Mouse (Mus musculus): ENCODE results near the gene Sumf1. TPM values are rescaled to one million over a fixed set of nuclear protein-coding genes. Genes with fewer than 3 reads are reported as not detected.

The Sumf1 gene
- polyA plus RNA-seq (2016; fragmentation: Nextera tagmentation; extraction: Ambion mirVana): 12.2 and 12.5 TPM in 2 replicates

DNA sequence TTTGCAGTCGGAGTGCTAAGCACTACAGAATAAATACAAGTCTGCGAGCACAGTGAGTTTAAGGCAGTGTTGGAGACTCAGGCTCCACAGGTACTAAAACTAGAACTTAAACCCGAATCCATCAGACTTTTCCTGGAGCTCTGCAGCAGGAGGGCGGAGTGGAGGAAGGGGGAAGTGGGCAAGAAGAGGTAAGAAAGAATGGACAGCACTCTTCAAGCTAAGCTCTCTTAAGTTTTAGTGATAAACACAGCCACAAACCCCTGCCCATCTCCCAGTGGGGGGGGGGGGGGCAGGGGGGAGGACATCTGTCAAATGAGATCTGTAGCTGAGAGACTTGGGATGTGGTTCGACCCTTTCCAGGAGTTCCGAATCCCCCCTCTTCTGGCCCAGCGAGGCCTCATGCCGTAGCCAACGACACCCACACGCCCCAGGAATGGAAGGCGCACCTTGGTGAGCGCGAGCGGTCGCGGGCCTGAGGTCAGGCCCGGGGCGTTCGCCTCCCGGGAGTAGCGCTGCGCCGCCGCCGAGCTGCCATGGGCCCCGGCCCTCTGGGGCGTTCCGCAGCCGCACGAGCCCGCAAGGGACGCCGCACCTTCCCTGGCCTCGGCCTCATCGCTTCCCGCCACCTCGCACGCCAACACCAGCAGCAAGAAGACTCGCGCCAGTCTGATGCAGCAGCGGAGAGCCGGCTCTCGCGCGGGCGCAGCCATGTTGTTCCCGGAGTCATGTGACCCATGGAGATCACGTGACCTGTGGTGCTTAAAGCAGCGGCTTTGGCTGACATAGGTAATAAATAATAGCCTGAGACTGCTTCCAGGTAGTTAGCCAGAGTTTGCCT is at the start of gene Sumf1:
Sumf1 (minus strand) TSS at position 736 of the 838 bp plus-strand sequence.
- H3K27ac ChIP-seq (replicated peaks): peak within 1 kb of the TSS; percentile 87
- peaks cover 11% of the 10 kb centered on the region for H3K4me1 ChIP-seq
- 5% methylated on average over 49 of the region's 49 CpGs for WGBS
- DNase-seq (ENCODE audit: low spot score): peak; percentile 92
- no peaks in the 10 kb centered on the region for H3K9me3 ChIP-seq
- H3K36me3 ChIP-seq (replicated peaks): no peaks in the 10 kb centered on the region
- H3K27me3 ChIP-seq (replicated peaks; ENCODE audit: low read depth, poor library complexity, severe bottlenecking): peaks cover under 1% of the 10 kb centered on the region
- H3K4me3 ChIP-seq: peak within 1 kb of the TSS; percentile 90

DNA sequence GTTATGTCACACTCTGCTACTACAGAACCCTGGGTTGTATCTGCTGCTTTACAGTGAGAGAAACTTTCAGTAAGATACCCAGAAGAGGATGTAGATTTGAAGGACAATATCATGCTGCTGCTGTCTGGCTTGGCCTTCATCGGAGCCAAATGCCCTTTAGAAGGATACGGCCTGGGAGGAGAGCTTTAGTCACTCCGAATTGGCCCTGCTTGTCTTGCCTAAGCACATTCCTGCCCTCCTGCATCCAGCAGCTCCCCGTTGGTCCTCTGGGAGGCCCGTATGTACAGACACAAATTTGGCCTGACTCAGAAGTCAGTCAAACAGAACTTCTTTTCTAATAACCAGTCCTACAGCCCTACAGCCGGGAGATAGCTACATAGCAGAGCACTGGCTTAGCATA is 49.2 kb upstream of the Sumf1 start:
- Histone ChIP-seq H3K9me3 (no peaks in the 10 kb centered on the region), H3K4me3 (no peak overlapping the region), H3K4me1 (peaks cover 82% of the 10 kb centered on the region), H3K36me3 (replicated peaks) (no peaks in the 10 kb centered on the region), H3K27me3 (replicated peaks; ENCODE audit: low read depth, poor library complexity, severe bottlenecking) (no peaks in the 10 kb centered on the region), H3K27ac (replicated peaks) (peak overlapping the region; percentile 44; the same call in 1 of the 2 replicates)
- 69% methylated on average over 6 of the region's 6 CpGs for WGBS
- DNase-seq (ENCODE audit: low spot score): no peak

DNA sequence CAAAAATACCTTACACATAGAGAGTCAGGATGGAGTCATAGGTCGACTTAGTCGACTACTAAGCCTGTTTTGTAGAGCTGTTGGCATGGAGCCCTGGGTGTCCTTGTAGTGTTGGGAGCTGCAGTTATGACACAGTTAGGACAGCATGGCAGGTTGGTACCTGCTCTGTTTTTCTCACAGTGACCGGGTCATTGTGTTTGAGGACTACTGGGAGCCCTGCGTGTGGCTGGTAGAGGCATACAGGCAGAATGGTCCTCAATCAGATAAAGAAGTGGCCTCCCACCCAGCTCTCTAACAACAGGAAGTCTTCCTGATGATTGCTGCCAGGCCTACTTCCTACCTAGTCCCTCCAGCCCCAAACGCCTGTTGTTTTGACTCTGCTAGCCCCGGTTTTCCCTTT is 47.7 kb upstream of the Sumf1 start:
- Histone ChIP-seq H3K27ac (replicated peaks) (peak overlapping the region; percentile 45; the same call in 1 of the 2 replicates), H3K4me3 (no peak overlapping the region), H3K27me3 (replicated peaks; ENCODE audit: low read depth, poor library complexity, severe bottlenecking) (no peaks in the 10 kb centered on the region), H3K9me3 (no peaks in the 10 kb centered on the region), H3K36me3 (replicated peaks) (no peaks in the 10 kb centered on the region), H3K4me1 (peaks cover 77% of the 10 kb centered on the region)
- WGBS: 44% methylated on average over 6 of the region's 6 CpGs
- DNase-seq (ENCODE audit: low spot score): peak; percentile 52

DNA sequence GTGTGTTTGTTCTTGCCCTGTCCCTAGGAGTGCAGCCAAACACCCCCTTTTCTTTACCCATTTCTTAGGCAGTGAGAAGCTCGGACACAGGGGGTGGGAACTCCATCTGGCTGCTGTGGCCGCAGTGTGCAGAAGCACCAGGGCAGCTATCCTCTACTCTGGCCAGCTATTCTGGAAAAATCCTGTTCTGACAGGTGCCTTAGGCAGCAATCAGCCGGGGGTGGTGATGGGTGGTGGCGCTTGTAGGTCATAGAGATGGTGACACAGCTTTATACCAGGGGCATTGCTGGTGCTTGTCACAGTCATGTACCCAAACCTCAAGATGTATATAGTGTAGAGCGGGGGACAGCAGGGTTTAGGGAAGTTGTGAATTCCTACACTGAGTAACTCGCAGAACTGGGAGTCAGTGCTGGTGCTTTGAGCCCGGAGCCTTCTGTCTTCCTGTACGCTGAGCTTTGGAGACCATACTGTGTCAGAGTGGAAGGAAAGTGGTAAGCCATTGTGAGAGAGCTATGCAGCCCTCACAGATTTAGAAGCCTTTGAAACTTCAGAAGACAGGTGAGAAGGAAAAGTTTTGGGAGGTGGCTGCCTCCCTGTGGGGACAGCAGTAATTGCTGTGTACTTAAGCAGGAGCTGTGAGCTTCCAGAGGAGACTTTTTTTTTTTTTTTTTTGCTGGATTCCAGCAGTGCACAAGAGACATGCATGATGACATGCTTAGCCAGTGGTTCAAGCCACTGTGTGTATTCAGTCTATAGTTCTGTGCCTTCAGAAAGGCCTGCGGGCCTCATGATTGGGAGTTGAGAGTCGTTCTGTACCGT is 46.7 kb upstream of the Sumf1 start:
- 71% methylated on average over 11 of the region's 11 CpGs for WGBS

DNA sequence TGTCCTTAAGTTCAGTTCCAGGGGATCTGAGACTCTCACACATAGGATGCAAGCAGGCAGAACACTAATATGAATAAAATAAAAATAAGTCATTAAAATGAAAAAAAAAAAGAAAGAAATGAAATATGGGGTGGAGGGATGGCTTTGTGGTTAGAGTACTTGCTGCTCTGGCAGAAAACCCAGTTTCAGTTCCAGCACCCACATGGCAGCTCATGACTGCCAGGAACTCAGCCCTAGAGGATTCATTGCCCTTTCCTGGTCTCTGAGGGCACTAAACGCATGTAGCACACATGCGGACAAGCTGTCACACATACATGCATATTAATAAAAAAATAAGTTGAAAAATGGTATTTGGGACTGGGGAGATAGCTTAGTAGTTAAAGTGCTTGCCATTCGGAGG is 45.2 kb upstream of the Sumf1 start:
- WGBS: 92% methylated on average over 3 of the region's 3 CpGs
- H3K4me1 ChIP-seq: peaks cover 69% of the 10 kb centered on the region
- no peak for DNase-seq (ENCODE audit: low spot score)

More for the DNA sequence above, 46.7 kb upstream of the Sumf1 start:
- Histone ChIP-seq H3K4me1 (peaks cover 75% of the 10 kb centered on the region), H3K4me3 (no peak overlapping the region), H3K27me3 (replicated peaks; ENCODE audit: low read depth, poor library complexity, severe bottlenecking) (no peaks in the 10 kb centered on the region), H3K36me3 (replicated peaks) (no peaks in the 10 kb centered on the region), H3K9me3 (no peaks in the 10 kb centered on the region), H3K27ac (replicated peaks) (no peak overlapping the region)
- no peak for DNase-seq (ENCODE audit: low spot score)

DNA sequence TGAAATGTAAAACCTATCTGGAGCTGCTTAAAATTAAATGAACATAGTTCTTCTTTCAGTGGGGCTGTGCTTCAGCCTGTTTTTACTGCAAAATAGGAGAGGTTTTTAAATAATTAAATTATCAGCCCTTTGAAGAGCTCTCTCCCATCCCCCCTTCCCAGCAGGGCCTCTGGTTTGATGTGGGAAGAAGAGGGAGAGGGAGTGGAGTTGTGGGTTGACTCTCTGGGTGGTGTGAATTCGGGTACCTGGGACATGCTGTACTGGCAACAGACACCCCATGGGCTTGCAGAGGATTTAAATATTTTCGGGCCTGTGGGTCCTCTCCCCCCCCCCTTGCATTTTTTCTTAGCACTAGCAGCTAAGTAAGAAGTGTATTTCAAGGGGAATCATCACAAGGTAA is 43.2 kb upstream of the Sumf1 start:
- 24% methylated on average over 2 of the region's 2 CpGs for WGBS
- no peaks in the 10 kb centered on the region for H3K36me3 ChIP-seq (replicated peaks)
- no peaks in the 10 kb centered on the region for H3K9me3 ChIP-seq
- H3K4me1 ChIP-seq: peaks cover 61% of the 10 kb centered on the region
- H3K4me3 ChIP-seq: no peak overlapping the region
- no peaks in the 10 kb centered on the region for H3K27me3 ChIP-seq (replicated peaks; ENCODE audit: low read depth, poor library complexity, severe bottlenecking)
- no peak overlapping the region for H3K27ac ChIP-seq (replicated peaks)
- DNase-seq (ENCODE audit: low spot score): no peak

More for the DNA sequence above, 45.2 kb upstream of the Sumf1 start:
- no peak overlapping the region for H3K27ac ChIP-seq (replicated peaks)
- no peaks in the 10 kb centered on the region for H3K27me3 ChIP-seq (replicated peaks; ENCODE audit: low read depth, poor library complexity, severe bottlenecking)
- no peaks in the 10 kb centered on the region for H3K9me3 ChIP-seq
- no peaks in the 10 kb centered on the region for H3K36me3 ChIP-seq (replicated peaks)
- no peak overlapping the region for H3K4me3 ChIP-seq

DNA sequence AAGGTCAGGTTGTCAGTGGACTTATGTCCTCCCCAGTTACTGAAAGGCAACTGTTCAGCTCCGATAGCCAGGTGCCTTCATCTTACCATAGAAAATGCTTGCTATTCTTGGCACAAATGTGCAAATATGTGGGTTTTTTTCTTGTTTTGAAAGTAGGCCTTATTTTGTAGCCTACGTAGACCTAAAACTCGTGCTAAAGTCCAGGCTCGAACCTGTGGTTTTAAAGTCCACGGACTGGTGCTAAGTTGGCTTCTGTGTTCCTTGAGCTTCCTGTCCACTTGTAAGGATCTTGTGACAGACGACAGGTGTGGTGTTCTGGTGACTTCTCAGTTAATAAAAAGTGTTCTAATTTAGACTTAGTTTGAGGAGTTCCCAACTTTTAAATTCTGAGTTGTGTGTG is 42.7 kb upstream of the Sumf1 start:
- H3K4me1 ChIP-seq: peaks cover 55% of the 10 kb centered on the region
- no peak overlapping the region for H3K27ac ChIP-seq (replicated peaks)
- no peak overlapping the region for H3K4me3 ChIP-seq
- H3K9me3 ChIP-seq: no peaks in the 10 kb centered on the region
- H3K36me3 ChIP-seq (replicated peaks): no peaks in the 10 kb centered on the region
- WGBS: 74% methylated on average over 6 of the region's 6 CpGs
- no peak for DNase-seq (ENCODE audit: low spot score)
- no peaks in the 10 kb centered on the region for H3K27me3 ChIP-seq (replicated peaks; ENCODE audit: low read depth, poor library complexity, severe bottlenecking)

DNA sequence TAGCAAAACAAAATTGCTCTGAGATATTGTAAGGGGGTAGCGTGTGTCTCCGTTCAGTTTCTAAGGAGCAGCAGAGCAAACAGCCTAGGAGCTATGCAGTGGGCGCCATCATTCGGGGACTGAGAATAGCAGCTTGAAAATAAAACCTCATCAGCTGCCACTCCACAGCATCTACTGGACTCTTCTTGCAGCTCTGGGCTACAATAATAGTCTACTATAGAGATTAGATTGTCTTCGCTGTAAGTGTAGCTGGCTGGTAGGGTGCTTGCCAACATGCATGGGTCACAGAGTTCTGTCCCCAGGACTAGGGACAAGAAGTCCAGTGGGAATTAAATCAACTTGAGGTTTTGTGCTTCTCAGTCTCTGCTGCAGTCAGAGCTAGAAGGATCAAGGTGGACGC is 42.1 kb upstream of the Sumf1 start:
- Histone ChIP-seq H3K27me3 (replicated peaks; ENCODE audit: low read depth, poor library complexity, severe bottlenecking) (no peaks in the 10 kb centered on the region), H3K4me1 (peaks cover 50% of the 10 kb centered on the region), H3K4me3 (no peak overlapping the region), H3K27ac (replicated peaks) (no peak overlapping the region), H3K36me3 (replicated peaks) (no peaks in the 10 kb centered on the region), H3K9me3 (no peaks in the 10 kb centered on the region)
- 89% methylated on average over 6 of the region's 6 CpGs for WGBS
- no peak for DNase-seq (ENCODE audit: low spot score)

DNA sequence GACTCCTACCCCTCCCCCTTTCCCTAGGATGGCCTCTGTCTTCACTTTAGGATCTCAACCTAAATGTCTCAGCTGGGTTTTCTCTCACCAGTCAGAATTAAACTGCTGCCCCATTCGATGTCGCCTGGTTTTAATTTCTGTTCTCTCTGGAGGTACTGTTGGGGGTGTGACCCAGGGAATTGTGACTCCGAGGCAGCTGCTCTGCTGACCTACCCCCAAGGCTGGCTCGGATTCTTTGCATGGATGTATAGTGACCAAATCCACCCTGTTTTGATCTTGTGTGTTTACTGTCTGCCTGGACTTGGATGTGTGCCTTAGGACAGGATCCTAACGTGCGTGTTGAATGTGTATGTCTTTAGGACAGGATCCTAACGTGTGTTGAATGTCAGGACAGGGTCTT is 40.8 kb upstream of the Sumf1 start:
- H3K4me3 ChIP-seq: no peak overlapping the region
- WGBS: 42% methylated on average over 7 of the region's 7 CpGs
- peaks cover 38% of the 10 kb centered on the region for H3K4me1 ChIP-seq
- no peaks in the 10 kb centered on the region for H3K9me3 ChIP-seq
- H3K27me3 ChIP-seq (replicated peaks; ENCODE audit: low read depth, poor library complexity, severe bottlenecking): no peaks in the 10 kb centered on the region
- no peak overlapping the region; the same call in 1 of the 2 replicates for H3K27ac ChIP-seq (replicated peaks)
- H3K36me3 ChIP-seq (replicated peaks): no peaks in the 10 kb centered on the region
- peak; percentile 34 for DNase-seq (ENCODE audit: low spot score)

DNA sequence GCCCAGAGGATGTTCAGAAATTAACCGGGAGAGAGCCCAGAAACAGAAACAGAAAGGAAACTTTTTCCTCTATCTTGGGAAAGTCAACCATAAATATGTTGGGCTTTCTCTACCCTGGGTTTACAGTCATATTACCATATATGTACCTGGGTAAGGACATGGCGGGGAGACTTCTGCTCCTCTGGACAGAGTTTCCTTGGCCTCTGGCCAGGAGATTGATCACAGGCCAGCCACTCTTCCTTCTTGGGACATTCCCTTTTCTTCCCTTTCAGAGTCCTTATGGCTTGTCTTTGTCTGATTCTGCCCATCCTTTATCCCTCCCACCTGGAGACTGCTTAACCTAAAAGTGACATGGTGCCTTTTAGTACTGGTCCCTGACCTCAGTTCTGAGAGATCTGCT is 39.6 kb upstream of the Sumf1 start:
- WGBS: 87% methylated on average over 2 of the region's 2 CpGs
- Histone ChIP-seq H3K4me3 (no peak overlapping the region), H3K36me3 (replicated peaks) (0 out of 2 replicates have a peak, but pooled peaks cover 1% of the 10 kb centered on the region), H3K27ac (replicated peaks) (no peak overlapping the region), H3K27me3 (replicated peaks; ENCODE audit: low read depth, poor library complexity, severe bottlenecking) (no peaks in the 10 kb centered on the region), H3K9me3 (no peaks in the 10 kb centered on the region), H3K4me1 (peaks cover 38% of the 10 kb centered on the region)
- no peak for DNase-seq (ENCODE audit: low spot score)

DNA sequence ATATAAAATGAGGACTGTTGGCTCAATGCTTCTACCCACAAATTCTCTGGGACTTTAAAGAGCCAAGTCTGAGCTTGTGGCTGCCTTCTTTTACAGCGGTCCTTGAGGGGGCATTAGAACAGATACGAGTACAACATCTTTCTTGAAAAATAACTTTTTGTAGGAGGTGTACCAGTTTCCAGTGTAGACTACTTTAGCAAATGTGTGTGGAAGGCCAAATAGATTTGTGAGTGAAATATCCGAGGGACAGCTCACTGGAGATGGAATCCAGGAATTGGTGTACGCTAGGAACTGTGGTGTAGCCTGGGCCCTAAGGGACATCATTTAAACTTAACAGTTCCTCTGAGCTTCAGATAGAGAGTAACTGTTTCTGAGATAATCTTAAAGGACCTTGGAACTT is 39.0 kb upstream of the Sumf1 start:
- no peak overlapping the region for H3K27ac ChIP-seq (replicated peaks)
- H3K4me1 ChIP-seq: peaks cover 36% of the 10 kb centered on the region
- DNase-seq (ENCODE audit: low spot score): no peak
- no peak overlapping the region for H3K4me3 ChIP-seq
- H3K27me3 ChIP-seq (replicated peaks; ENCODE audit: low read depth, poor library complexity, severe bottlenecking): no peaks in the 10 kb centered on the region
- H3K36me3 ChIP-seq (replicated peaks): peaks cover 7% of the 10 kb centered on the region; the same call in 1 of the 2 replicates
- WGBS: 95% methylated on average over 4 of the region's 4 CpGs
- no peaks in the 10 kb centered on the region for H3K9me3 ChIP-seq

DNA sequence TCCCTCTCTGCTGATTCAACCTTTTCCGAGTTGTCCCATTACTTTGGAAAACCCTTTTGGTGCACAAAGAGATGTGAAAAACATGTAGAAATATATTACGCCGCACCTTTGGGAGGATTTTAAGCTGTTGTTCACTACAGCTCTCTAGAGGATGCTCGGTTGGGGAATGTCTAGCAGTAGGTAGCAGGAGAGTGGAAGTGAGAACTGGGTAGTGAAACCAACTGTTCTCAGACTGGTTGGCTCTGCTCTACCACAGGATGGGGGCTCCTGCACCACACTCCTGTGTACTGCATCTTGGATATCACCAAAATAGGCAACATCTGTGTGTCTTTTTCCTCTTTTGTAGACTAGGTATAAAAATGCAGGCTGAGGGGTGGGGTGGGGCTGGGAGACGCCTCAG is 37.5 kb upstream of the Sumf1 start:
- 92% methylated on average over 5 of the region's 5 CpGs for WGBS
- no peaks in the 10 kb centered on the region for H3K9me3 ChIP-seq
- peaks cover 15% of the 10 kb centered on the region for H3K36me3 ChIP-seq (replicated peaks)
- no peak overlapping the region for H3K27ac ChIP-seq (replicated peaks)
- peaks cover 32% of the 10 kb centered on the region for H3K4me1 ChIP-seq
- no peaks in the 10 kb centered on the region for H3K27me3 ChIP-seq (replicated peaks; ENCODE audit: low read depth, poor library complexity, severe bottlenecking)
- DNase-seq (ENCODE audit: low spot score): no peak
- H3K4me3 ChIP-seq: no peak overlapping the region

Measured in embryonic facial prominence, embryonic 10.5 days (tissue).